Mouse (Mus musculus) heart, postnatal 36 days (tissue): ENCODE data around the gene Chchd6. TPM values are rescaled to one million over a fixed set of nuclear protein-coding genes. Genes with fewer than 3 reads are reported as not detected.

Source experiments
- DNase-seq, 2 experiments: peaks; one replicate each; pipeline ENCODE4 v3.0.0; 2021 to 2022
- intact Hi-C: fragments of 180-260 bp; cut with DNase I; formaldehyde crosslinking; loops from one replicate; pipeline ENCODE4 v1.15.1; 2025
- total RNA-seq, 2 experiments: library from RNA; stranded (reverse); gene quantifications; 2 replicates each; pipeline ENCODE4 v1.2.3; 2021

The Chchd6 gene
- total RNA-seq, 2 experiments from 2014 or later = 9.6 to 11.2 TPM

DNA sequence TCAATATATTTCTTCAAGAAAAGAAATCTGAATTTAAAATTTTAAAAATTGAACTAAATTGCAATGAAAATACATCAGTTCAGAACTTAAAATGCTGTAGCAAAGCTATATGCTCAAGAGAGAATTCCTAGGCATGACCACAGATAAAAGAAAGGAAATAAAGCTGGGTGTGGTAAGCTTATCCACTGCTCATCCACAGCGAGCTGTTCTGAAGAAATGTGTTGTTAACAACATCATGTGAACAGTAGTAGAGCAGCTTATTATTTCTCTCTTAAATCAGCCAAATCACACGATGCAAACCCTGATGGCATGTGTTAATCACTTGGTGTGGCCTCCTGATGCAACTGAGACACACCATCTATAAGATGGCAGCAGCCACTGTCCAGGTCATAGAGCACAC is 180.4 kb downstream of the Chchd6 start:
- intact Hi-C loops = no loop called here
- DNase-seq = no peak

DNA sequence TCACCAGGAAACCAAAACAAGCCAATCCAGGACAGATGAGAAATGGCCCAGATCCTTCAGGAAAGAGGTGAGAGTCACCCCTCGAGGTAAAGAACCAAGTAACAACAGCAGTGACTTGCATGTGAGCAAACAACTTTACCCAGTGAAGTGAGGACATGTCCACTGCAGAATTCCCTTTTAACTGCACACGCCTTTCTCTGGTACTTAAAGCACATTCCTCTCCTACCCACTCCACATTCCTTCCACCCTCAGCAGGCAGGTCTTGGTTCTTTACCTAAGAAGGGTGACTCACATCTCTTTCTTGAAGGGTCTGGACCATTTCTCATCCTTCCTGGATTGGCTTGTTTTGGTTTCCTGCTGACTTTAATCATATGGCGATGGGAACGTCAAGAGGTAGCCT is 181.3 kb downstream of the Chchd6 start:
- intact Hi-C loops = no loop called here

DNA sequence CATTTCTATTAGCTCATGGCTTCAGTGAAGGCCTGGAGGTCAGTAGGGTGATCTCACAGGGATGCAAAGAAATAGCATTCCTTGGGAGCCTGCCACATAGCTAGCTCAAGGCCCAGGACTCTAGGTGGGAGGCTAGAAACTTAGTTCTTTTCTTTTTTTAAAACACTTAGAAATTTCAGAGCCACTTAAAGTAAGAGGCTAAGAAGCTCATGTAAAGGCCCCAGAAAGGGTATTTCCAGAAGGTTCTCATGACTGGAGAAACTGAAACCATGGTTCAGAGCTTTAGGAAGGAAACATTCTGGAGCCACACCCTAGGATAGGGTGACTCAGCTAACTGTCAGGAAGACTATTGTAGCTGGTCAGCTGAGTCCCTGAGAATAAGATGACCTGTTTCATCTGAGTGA is 182.0 kb downstream of the Chchd6 start:
- no peak for DNase-seq
- intact Hi-C loops = no loop called here

More for the DNA sequence above, 181.3 kb downstream of the Chchd6 start:
- no peak for DNase-seq

DNA sequence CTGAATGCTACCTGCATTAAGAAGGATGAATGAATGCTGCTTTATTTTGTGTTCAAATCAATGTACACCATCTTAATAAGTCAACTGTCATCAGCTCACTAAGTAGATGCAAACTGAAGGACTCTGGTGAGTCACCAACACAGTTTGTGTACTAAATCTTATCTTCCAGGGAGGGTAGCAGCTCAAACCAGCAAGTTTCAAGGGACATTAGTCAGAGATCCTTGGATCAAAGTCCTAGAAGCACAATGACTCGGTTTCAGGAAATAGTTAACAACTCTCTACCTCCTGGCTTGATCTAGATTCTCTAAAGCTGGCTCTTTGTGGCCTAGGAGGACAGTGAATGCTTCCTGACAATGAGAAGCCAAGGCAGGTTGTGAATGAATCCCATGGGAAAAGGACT is 182.9 kb downstream of the Chchd6 start:
- intact Hi-C loops = no loop called here
- DNase-seq = no peak

DNA sequence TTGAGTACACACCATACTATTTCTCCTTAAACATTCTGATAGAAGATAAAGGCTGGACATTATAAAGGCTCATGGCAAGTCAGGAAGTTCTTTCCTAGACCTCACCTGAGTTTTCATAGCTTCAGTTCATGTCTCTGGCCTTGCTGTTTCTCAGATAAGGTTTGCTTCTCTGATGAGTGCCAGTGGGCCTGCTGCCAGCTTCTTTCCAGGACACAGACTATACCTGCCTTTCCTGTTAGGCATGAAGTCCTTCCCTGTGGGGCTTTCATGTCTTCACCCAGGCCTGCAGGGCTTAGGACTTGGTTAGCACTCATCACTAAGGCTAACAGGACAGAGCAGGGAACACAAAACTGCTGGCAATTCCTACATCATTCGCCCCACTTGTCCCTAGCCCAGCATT is 186.4 kb downstream of the Chchd6 start:
- intact Hi-C loops = no loop called here
- DNase-seq = no peak

DNA sequence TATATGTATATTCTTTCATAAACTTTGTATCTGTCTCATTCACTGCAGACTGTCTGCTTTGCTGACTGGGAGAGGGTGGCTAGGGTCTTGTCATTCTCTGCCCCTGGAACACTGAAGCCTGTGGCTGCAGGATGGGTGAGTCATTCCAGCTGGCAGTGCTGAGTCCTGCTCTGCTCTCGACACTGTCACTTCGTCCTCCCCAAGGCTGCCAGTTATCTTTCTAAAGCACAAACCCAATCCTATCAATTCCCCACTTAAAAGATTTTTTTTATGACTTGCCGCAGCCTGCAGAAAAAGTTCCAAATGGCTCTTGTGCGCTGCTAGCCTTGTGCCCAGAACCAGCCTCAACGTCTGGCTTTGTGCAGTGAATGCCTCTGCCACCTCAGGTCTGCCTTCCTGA is 187.2 kb downstream of the Chchd6 start:
- DNase-seq = no peak
- intact Hi-C loops = no loop called here

DNA sequence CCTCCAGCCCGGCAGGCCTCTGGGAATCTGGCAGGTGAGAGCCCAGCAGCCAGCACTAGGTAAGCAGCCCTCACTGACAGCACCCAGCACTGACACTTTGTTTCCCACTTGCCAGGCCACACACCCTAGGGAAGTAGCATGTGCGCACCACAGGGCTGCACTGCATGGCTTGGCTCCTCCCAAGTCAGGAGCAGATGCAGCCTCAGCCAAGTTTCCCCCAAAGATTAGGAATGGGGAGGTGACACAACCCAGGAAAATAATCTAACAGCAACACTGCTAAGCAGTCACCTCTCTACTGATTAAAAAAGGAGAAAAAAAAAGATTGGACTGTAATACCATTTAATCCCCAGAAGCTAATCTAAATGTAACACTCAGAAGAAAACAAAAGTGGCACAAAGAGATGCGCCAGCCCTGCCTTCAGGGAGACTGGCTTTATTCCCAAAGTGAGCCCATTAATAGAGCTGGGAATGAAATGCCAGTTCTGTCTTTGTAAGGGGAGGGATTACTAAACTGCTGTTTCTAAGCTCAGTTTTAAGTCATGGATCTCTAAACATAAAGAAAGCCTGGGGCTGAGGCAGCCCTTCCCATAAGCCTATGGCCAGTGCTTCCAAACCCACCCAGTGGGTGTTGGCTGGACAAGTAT is 188.1 kb downstream of the Chchd6 start:
- intact Hi-C loops = no loop called here
- DNase-seq = no peak

DNA sequence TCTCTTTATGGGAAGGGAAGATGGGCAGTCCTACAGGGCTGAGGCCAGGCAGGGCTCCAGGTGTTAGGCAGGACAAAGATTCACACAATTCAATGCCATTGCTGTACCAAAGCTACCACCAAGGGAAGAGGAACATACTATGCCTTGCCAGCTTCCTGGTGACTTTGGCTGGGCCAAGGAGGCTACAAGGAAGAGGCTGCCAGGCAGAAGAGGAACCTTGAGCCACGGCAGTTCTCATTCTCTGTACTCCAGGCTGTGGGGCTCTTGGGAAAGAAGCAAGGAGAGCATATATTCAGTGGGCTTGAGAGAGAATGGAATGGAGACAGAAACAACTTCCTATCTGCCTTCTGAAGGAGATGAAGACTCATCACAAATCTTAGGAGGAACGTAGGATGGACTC is 190.5 kb downstream of the Chchd6 start:
- intact Hi-C loops = no loop called here
- no peak for DNase-seq

DNA sequence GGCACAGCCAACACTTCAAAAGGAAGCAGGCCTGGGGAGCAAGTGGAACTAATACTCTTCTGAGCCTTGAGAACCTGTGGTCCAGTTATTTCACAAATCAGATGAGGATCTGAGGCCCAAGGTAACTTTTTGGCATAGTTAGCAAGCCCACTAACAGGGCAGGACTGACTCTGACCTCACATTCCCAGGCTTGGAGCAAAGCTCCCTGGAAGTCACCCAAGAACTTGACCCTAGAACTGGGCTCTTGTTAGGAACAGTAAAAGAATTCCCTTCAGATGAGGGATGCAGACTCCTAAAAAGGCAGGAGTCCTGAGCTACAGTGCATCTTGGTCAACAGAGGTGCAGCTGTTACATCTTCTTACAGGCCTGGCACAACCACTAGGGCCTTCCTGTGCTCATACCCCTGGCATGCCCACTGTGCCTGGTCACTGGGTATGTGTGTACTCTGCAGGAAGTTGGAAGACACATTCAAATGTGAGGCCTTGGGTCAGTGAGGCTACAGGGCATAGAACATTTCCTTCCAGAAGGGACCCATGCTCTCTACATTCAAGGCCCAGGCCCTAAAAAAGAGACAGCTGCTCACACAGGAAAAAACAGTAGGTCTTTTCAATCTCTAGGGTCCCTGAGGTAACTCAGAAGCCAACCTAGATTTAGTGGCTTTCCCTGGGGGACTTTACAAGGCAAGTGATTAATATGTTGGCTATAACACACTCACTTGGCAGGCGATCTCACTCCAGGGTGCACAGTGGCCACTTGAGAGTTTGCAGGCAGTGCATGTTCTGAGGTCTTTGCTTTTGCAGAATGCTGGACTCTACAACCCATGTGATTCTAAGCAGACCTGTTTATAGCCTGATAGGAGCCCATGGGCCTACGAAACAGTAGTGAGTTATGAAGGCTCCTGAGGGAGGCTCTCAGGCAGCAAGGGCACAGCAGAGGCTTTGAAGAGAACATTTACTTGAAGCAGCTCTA is 191.9 kb downstream of the Chchd6 start:
- intact Hi-C loops = no loop called here
- DNase-seq = no peak

DNA sequence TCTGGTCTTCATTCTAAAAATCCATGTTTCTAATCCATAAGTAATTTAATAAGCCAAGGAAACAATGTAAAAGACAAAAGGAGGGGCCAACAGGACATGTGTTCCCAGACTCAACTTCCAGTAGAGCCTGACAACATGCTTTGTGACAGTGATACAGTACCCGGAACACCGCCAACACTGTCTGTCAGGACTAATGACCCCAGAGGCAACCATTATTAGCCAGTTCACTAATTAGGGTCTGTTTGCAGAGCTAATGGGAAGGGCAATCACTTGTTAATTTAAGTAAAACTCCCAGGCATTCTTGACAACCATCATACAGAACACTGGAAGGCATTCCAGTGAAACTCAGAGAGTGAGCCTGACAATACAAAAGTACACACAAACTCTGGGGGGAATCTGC is 193.0 kb downstream of the Chchd6 start:
- no peak for DNase-seq

DNA sequence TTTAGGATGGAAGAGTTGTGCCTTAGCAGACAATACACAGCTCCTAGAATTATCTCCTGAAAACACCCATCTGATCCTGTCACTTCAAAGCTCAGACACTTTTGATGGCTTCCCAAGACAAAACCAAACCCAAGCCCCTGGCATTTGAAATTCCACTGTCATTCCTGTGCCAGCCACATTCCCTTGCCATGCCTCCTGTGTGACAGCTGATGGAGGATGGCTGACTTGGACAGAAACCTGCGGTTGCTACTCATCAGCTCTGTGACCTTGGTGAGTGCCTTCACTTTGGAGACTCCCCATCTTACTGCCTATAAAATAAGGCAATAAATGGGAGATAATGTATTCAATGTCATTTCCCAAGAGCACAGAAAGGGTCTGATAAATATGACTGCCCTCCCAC is 195.9 kb downstream of the Chchd6 start:
- no peak for DNase-seq
- intact Hi-C loops = no loop called here

More for the DNA sequence above, 193.0 kb downstream of the Chchd6 start:
- intact Hi-C loops = no loop called here

DNA sequence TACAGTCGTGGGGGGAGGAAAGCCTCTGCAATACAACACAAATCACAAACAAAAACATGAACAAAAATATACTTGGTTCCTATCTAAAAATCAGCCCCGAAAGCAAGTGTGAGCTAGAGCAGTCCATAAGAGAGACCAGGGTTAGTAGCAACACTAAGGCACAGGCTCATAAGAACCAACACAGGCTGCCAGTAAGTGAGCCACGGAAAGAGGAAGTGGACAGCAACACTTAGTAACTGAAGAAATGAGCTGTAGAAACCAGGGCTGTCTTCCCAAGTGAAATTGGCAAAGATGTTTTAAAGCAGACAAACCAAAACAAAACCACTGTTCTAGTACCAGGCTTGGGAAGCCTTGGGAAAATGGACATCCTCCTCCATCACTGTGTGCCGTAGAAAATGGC is 197.5 kb downstream of the Chchd6 start:
- intact Hi-C loops = no loop called here
- DNase-seq = no peak

DNA sequence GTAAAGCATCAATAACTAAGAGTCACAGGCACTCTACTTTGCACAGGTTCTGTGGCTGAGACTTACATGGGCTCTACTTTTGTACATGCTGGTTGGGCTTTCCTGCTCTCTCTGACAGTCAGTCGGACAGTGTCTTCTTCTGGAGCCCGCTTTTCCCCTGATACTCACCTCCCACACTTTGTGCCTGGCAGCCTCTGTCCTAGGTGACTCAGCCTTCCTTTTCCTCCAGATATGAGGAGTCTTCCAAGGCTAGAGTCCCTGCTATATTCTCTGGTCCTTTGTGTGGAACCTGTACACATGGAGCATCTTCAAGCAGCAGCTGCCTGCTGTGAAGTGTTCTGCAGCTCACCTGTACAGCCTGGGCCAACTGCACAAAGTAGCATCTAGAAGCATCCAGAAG is 201.6 kb downstream of the Chchd6 start:
- DNase-seq = no peak
- intact Hi-C loops = no loop called here

DNA sequence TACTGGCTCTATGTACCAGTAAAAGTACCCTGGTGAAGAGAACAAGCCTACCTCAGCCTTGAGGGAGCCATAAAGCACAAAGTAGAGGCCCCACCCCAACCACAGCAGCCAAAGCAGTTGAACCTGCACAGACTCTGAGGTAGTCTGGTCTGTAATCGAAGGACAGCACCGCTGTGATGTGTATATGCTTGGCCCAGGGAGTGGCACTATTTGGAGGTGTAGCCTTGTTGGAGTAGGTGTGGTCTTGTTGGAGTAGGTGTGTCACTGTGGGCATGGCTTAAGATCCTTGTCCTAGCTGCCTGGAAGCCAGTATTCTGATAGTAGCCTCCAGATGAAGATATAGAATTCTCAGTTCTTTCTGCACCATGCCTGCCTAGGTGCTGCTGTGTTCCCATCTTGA is 203.2 kb downstream of the Chchd6 start:
- intact Hi-C loops = no loop called here

DNA sequence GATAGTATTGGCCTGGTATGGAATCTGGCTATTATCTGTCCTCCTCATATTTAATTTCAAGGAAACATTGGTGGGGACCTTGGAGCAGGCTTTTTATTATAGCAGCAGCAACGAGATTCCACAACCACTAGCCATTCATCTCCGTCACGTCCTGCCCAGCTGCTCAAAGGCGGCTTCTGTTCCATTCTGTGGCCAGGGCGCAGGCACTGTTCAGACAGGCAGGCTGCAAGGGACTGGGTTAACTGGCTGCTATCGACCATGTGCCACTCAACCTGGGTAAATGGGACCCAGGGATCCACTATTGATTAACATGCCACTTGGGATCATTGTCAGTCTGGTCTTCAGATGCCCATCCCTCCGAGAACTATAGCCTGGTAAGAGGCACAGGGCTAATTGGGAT is 205.7 kb downstream of the Chchd6 start:
- DNase-seq = no peak
- intact Hi-C loops = no loop called here

More for the DNA sequence above, 203.2 kb downstream of the Chchd6 start:
- DNase-seq = no peak

DNA sequence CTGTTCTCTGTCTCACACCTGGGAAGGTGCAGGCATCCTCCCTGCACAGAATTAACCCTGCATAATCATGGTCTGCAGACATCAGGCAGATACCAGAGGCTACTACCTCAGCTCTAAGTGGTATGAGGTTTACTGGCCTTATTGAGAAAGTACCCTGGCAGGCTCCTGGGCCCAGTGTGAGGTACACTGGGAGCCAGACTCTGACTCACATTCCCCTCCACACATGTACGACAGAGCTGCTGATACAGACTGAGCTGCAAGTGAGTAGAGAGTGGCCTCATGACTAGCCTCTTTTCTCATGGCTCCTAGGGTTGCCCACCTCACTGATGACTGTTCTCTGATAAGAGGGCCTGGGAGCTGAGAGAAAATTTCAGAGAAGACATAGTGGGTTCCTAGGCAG is 208.5 kb downstream of the Chchd6 start:
- no peak for DNase-seq
- intact Hi-C loops = no loop called here

DNA sequence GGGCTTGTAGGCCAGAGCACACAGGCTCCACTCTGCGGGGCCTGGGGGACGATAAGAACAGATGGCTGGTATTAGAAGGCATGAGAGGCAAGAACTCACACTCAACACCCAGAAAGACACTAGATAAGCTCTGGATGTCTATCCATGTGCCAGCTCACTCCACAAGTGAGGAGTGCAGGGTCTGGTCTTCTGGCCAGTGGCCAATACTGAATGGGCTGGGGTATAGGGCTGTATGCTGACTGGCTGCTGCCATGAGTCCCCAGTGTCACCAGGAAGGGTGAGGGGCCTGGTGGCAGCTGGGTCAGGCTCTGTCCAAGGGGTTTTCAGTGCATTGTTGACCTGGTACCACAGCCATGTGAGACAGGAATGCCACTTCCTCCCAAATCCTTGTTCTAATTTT is 210.8 kb downstream of the Chchd6 start:
- intact Hi-C loops = no loop called here
- no peak for DNase-seq

DNA sequence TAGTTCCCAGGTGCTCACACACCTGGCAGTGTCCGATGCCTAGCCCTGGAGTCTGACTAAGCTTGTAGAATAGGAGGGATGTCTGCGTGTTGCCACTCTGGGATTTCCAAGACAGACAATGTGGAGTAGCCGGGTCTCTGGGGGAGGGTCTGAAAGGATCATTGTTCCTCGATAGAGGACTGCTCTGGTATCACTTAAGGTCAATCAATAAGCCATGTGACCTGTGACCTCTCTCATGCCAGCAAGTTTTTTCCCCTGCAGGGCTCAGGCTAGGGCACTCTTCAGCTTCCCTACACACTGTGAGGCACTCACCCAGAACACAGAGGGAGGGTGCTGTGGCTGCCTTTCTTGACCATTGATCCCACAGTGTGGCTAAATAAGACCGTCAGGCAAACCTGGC is 213.6 kb downstream of the Chchd6 start:
- intact Hi-C loops = no loop called here
- no peak for DNase-seq

DNA sequence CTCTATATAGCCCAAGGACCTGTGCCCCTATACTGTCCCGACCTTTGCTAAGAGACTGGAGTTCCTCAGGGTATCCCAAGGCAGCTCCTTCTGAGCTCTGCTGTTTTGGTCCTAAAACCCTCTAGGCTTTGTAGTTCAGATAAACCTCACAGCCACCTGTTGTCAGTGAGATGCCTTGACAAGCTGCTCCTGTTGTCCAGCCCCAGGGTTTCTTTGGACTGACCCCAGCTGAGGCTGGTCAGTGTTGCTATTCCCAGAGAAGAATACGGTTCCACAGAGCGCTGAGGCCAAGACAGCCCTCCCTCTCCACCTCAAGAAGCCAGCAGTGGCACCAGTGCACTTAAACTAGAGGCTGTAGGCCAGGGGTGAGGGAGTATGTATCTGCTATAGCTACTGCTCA is 214.3 kb downstream of the Chchd6 start:
- no peak for DNase-seq
- intact Hi-C loops = no loop called here

DNA sequence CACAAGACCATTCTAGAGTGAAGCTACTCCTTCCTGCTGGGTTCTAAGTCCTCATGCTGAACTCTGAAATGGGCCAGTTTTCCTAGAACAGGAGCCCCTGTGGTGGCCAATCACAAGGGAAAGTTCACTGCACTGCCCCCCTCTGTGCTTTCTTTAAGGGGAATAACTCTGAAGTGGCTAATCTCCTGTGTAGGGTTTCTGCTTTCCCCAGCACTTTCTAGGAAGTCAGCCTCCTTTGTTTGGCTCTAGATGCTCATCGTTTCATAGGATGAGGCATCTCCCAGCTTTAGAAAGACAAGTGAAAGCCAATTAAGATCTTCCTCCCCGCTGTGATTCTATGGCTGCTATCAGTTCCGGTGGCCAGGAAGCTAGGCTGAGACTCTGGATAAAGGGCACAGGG is 214.7 kb downstream of the Chchd6 start:
- intact Hi-C loops = no loop called here
- no peak for DNase-seq

DNA sequence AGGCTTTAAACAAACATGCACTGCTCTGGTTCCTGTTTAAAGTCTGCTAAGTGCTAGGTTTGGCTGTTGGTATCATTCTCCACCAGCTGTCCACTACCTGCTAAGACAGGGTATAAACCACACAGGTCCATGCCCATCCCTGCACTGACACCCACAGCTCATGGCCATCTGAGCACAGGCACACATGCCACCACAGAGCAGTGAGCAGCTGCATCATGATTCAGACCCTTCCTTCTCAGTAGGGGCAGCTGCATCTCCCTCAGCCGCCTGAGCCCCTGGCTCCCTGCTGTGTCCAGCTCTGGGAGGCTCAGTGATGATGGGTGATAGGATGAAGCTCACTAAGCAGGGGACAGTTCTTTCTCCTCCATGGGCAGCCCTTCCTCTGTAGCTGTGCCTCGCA is 217.2 kb downstream of the Chchd6 start:
- intact Hi-C loops = no loop called here
- no peak for DNase-seq

DNA sequence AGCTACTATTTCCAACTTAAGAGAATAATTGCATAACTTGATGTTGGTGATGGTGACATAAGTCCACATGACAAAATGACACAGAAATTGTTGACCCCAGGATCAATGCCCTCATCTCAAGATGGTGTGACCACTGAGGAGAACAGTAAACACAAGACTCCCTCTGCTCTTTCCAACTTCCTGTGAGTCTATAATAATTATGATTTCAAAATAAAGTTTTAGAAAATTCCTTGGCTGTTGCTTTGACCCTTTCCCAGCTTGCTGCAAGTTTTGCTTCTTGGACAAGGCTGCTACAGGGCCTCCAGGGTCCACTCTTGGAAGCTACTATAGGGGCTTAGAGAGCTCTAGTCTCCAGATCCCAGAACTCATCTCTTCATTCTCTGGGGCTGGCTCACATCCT is 226.6 kb downstream of the Chchd6 start:
- intact Hi-C loops = no loop called here
- no peak for DNase-seq
